Mouse (Mus musculus) midbrain, postnatal 0 days (tissue): ENCODE results near the gene Taok2. TPM values are rescaled to one million over a fixed set of nuclear protein-coding genes. Genes with fewer than 3 reads are reported as not detected.

Source experiments
- ATAC-seq: fragments of 200-750 bp; cut with Nextera tagmentation; 2 replicates; pipeline ENCODE4 v1.8.0; 2017; ENCODE audit warnings: moderate number of reproducible peaks, mild to moderate bottlenecking, moderate TSS enrichment, moderate library complexity; ENCODE audit not compliant: low FRiP score
- DNase-seq: peaks from one replicate; pipeline ENCODE4 v3.0.0-alpha.2; 2015; ENCODE audit warnings: low spot score
- H3K27ac ChIP-seq: fragments of 300-500 bp; sonication (generic); 2 replicates; pipeline ENCODE4 v1.5.1; 2014; ENCODE audit warnings: low read depth, mild to moderate bottlenecking, low read length, mixed read lengths
- H3K27me3 ChIP-seq: fragments of 300-500 bp; sonication (generic); 2 replicates; pipeline ENCODE4 v1.6.1; 2014; ENCODE audit warnings: low read length, control low read depth, mixed read lengths; ENCODE audit not compliant: insufficient read depth
- H3K36me3 ChIP-seq: fragments of 300-500 bp; sonication (generic); 2 replicates; pipeline ENCODE4 v1.6.1; 2014; ENCODE audit warnings: low read length, control low read depth, mixed read lengths; ENCODE audit not compliant: insufficient read depth
- H3K4me1 ChIP-seq: fragments of 300-500 bp; sonication (generic); 2 replicates; pipeline ENCODE4 v1.6.1; 2014; ENCODE audit warnings: mild to moderate bottlenecking, control low read depth, antibody characterized with exemption, low read length, mixed read lengths; ENCODE audit not compliant: insufficient read depth
- H3K4me2 ChIP-seq: fragments of 300-500 bp; sonication (generic); 2 replicates; pipeline ENCODE4 v1.6.1; 2014; ENCODE audit warnings: low read depth, mild to moderate bottlenecking, low read length, mixed read lengths; ENCODE audit not compliant: poor library complexity, severe bottlenecking
- H3K4me3 ChIP-seq: fragments of 300-500 bp; sonication (generic); 2 replicates; pipeline ENCODE4 v1.5.1; 2014; ENCODE audit warnings: low read depth, mild to moderate bottlenecking, low read length, moderate library complexity
- H3K9ac ChIP-seq: fragments of 300-500 bp; sonication (generic); replicated peaks from 2 replicates; pipeline ENCODE4 v1.6.1; 2014; ENCODE audit warnings: mild to moderate bottlenecking, low read length, moderate library complexity, mixed read lengths; ENCODE audit not compliant: poor library complexity, severe bottlenecking
- H3K9me3 ChIP-seq: fragments of 300-500 bp; sonication (generic); 2 replicates; pipeline ENCODE4 v1.6.1; 2016; ENCODE audit warnings: low read length, control low read depth
- CTCF ChIP-seq: IDR thresholded peaks from 2 replicates; pipeline ENCODE4 v1.5.1; 2016; ENCODE audit warnings: antibody characterized with exemption, mild to moderate bottlenecking
- WGBS: fragments of 180-500 bp; shearing (Covaris S2); extraction: QIAGEN DNeasy Blood & Tissue Kit; methylation state at CpG from one replicate; pipeline ENCODE4 v1.1.7; 2014; 5-methylcytosine and 5-hydroxymethylcytosine counted together
- polyA plus RNA-seq: library from polyadenylated mRNA; unstranded; fragments of >200 nt; fragmentation: Nextera tagmentation; extraction: Ambion mirVana; gene quantifications from 2 replicates; pipeline ENCODE4 v1.2.1, GENCODE M21; 2015
- total RNA-seq: library from RNA; depleted of rRNA; stranded (reverse); fragments of >200 nt; gene quantifications from 2 replicates; pipeline ENCODE4 v1.2.3, GENCODE M21; 2014

The Taok2 gene
- total and polyA plus RNA-seq, 2 experiments from 2014 or later, result 47.3 to 160 TPM

DNA sequence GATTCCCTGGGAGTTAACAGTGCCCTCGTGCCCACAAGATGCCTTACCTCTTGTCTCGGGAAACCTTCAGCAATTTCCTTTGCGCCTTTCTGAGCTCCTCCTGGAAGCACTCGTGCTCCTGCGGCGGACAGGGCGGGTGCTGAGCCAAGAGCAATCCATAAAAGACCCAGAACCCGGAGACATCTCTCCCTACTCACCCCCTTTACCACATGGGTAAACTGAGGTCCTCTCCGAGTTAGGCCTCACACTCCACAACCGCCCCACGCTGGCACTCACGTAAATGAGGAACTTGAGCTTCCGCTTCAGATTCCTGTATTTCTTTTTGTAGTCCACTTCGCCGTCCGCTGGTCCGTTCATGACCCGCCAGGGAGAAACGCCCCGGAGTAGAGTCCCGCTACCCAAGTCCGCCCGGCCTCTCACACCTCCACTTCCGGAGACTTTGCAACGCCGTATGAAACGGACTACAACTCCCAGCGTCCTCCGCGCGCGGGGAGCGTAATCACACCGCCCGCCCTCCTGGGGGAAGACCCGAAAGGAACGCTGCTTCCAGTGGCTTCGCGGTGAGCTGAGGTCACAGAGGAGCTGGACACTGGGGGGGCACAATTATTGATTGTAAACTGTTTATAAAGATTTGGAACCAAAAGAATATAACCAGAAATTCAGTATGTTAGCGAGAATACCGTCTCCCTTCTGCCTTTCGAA lies 22.9 kb downstream of the Taok2 start, which contains the start of gene Hirip3:
Hirip3 (plus strand) TSS at position 544 of the 702 bp plus-strand sequence.
- H3K36me3 ChIP-seq, result peaks cover 38% of the 10 kb centered on the region
- H3K4me2 ChIP-seq, result peak within 1 kb of the TSS; percentile 75
- ATAC-seq (peak; percentile 87), DNase-seq (peak; percentile 96)
- H3K9me3 ChIP-seq, result no peaks in the 10 kb centered on the region
- peak; percentile 16; the same call in 1 of the 2 replicates for TF ChIP-seq CTCF
- H3K4me1 ChIP-seq, result peaks cover 10% of the 10 kb centered on the region; the same call in 1 of the 2 replicates
- H3K27ac ChIP-seq, result peak within 1 kb of the TSS; percentile 77
- WGBS, result 3% methylated on average over 42 of the region's 42 CpGs
- H3K9ac ChIP-seq, result peak within 1 kb of the TSS; percentile 65
- H3K4me3 ChIP-seq, result peak within 1 kb of the TSS; percentile 52
- H3K27me3 ChIP-seq, result no peaks in the 10 kb centered on the region

DNA sequence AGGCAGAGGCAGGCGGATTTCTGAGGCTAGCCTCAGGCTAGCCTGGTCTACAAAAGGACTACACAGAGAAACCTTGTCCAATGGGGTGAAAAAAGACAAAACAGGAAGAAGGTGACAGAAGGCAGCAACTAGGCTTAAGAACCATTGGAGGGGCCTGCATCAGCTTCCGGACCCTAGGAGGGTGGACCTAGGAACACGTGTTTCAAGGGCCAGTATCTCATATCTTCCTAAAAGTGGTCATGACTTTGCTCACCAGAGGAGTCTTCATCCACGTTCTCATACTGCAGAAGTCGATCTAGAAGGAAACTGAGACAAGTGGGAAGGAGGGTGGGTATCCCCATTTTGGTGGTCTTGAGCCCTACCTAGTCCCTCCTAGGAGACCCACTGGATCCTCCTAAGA lies 23.5 kb downstream of the Taok2 start:
- Histone ChIP-seq H3K36me3 (peaks cover 37% of the 10 kb centered on the region), H3K4me3 (peak overlapping the region; percentile 52), H3K4me1 (peaks cover 10% of the 10 kb centered on the region; the same call in 1 of the 2 replicates), H3K9ac (peak overlapping the region; percentile 65), H3K27ac (no peak overlapping the region), H3K9me3 (no peaks in the 10 kb centered on the region), H3K4me2 (peak overlapping the region; percentile 75), H3K27me3 (no peaks in the 10 kb centered on the region)
- no peak for ATAC-seq
- DNase-seq, result no peak
- no peak for TF ChIP-seq CTCF
- 71% methylated on average over 5 of the region's 5 CpGs for WGBS

GRCm38 (mm10) chr7:126856741-126857420 lies 27.6 kb downstream of the Taok2 start:
- Histone ChIP-seq H3K9me3 (no peaks in the 10 kb centered on the region), H3K4me1 (peaks cover 3% of the 10 kb centered on the region; the same call in 1 of the 2 replicates), H3K4me3 (no peak overlapping the region), H3K4me2 (no peak overlapping the region), H3K9ac (no peak overlapping the region), H3K27me3 (no peaks in the 10 kb centered on the region), H3K36me3 (peaks cover 49% of the 10 kb centered on the region), H3K27ac (no peak overlapping the region)
- no peak for ATAC-seq
- no peak for TF ChIP-seq CTCF
- no peak for DNase-seq
- WGBS, result 77% methylated on average over 9 of the region's 9 CpGs

GRCm38 (mm10) chr7:126855641-126856040 lies 28.9 kb downstream of the Taok2 start:
- peaks cover 59% of the 10 kb centered on the region for H3K36me3 ChIP-seq
- no peaks in the 10 kb centered on the region for H3K27me3 ChIP-seq
- H3K9me3 ChIP-seq, result no peaks in the 10 kb centered on the region
- ATAC-seq (no peak), DNase-seq (no peak)
- H3K4me2 ChIP-seq, result no peak overlapping the region
- H3K4me3 ChIP-seq, result no peak overlapping the region
- no peak overlapping the region for H3K27ac ChIP-seq
- TF ChIP-seq CTCF, result no peak
- H3K9ac ChIP-seq, result no peak overlapping the region
- WGBS, result 78% methylated on average over 3 of the region's 3 CpGs
- H3K4me1 ChIP-seq, result no peaks in the 10 kb centered on the region

- Histone ChIP-seq H3K27ac (no peak overlapping the region), H3K4me1 (peaks cover 6% of the 10 kb centered on the region), H3K9ac (no peak overlapping the region), H3K36me3 (peaks cover 59% of the 10 kb centered on the region), H3K27me3 (no peaks in the 10 kb centered on the region), H3K9me3 (no peaks in the 10 kb centered on the region), H3K4me2 (no peak overlapping the region), H3K4me3 (no peak overlapping the region)
- TF ChIP-seq CTCF, result no peak
- 90% methylated on average over 5 of the region's 5 CpGs for WGBS
- no peak for ATAC-seq
- no peak for DNase-seq
Measured at GRCm38 (mm10) chr7:126853454-126853853, 31.0 kb downstream of the Taok2 start.

DNA sequence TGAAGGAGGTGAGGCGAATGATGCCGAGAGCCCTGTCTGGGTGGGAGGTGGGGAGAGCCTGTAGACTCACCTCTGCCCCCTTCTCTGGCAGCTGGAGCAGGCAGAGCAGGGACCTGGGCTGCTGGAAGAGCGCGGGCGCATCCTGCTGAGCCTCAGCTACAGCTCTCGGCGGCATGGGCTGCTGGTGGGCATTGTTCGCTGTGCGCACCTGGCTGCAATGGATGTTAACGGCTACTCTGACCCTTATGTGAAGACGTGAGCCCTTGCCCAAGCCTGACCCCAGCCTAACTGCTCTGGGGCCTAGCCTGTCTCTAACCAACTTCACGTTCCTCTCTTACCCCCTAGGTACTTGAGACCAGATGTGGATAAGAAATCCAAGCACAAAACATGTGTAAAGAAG lies 33.3 kb downstream of the Taok2 start:
- no peaks in the 10 kb centered on the region for H3K9me3 ChIP-seq
- peaks cover 43% of the 10 kb centered on the region for H3K36me3 ChIP-seq
- no peak overlapping the region for H3K9ac ChIP-seq
- no peaks in the 10 kb centered on the region for H3K27me3 ChIP-seq
- peaks cover 8% of the 10 kb centered on the region for H3K4me1 ChIP-seq
- DNase-seq, result no peak
- no peak overlapping the region for H3K4me3 ChIP-seq
- H3K27ac ChIP-seq, result no peak overlapping the region
- 40% methylated on average over 12 of the region's 12 CpGs for WGBS
- no peak for TF ChIP-seq CTCF
- no peak overlapping the region for H3K4me2 ChIP-seq
- ATAC-seq, result no peak
